Mouse (Mus musculus): Measurements from ENCODE around the gene Rnf19b. TPM values are rescaled to one million over a fixed set of nuclear protein-coding genes. Genes with fewer than 3 reads are reported as not detected.

The Rnf19b gene
- polyA plus RNA-seq, 1 experiment from 2014 or later, result 9.1 TPM

GRCm38 (mm10) chr4:129023884-129024283 lies 34.2 kb upstream of the Rnf19b start:
- Histone ChIP-seq H3K4me3 (no peak overlapping the region), H3K27ac (no peak overlapping the region), H3K36me3 (no peaks in the 10 kb centered on the region), H3K9me3 (replicated peaks) (no peaks in the 10 kb centered on the region), H3K4me1 (no peaks in the 10 kb centered on the region), H3K27me3 (ENCODE audit: low read depth, poor library complexity, severe bottlenecking) (no peaks in the 10 kb centered on the region)
- WGBS, result 86% methylated on average over 6 of the region's 6 CpGs
- DNase-seq (ENCODE audit: low spot score), result no peak

- Histone ChIP-seq H3K4me1 (no peaks in the 10 kb centered on the region), H3K36me3 (no peaks in the 10 kb centered on the region), H3K9me3 (replicated peaks) (no peaks in the 10 kb centered on the region), H3K27ac (no peak overlapping the region), H3K4me3 (no peak overlapping the region), H3K27me3 (ENCODE audit: low read depth, poor library complexity, severe bottlenecking) (no peaks in the 10 kb centered on the region)
- WGBS, result 80% methylated on average over 6 of the region's 6 CpGs
- DNase-seq (ENCODE audit: low spot score), result no peak
Observed at GRCm38 (mm10) chr4:129024775-129025174, 33.3 kb upstream of the Rnf19b start.

GRCm38 (mm10) chr4:129025707-129026106 lies 32.4 kb upstream of the Rnf19b start:
- no peaks in the 10 kb centered on the region for H3K9me3 ChIP-seq (replicated peaks)
- no peaks in the 10 kb centered on the region for H3K27me3 ChIP-seq (ENCODE audit: low read depth, poor library complexity, severe bottlenecking)
- H3K27ac ChIP-seq, result no peak overlapping the region
- H3K36me3 ChIP-seq, result no peaks in the 10 kb centered on the region
- H3K4me3 ChIP-seq, result no peak overlapping the region
- DNase-seq (ENCODE audit: low spot score), result no peak
- WGBS, result 88% methylated on average over 3 of the region's 3 CpGs
- no peaks in the 10 kb centered on the region for H3K4me1 ChIP-seq

DNA sequence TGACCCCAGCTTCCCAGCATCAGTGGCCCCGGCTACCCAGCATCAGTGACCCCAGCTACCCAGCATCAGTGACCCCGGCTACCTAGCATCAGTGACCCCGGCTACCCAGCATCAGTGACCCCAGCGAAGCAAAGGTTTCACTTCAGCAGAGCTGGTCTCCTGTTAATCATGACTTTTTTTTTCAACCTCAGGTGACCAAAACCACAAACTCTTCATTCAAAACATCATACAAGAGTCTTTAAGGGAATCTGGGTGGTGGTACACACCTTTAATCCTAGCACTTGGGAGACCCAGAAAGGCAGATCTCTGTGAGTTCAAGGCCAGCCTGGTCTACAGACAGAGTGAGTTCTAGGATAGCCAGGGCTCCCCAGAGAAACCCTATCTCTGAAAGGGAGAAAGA lies 27.3 kb upstream of the Rnf19b start:
- Histone ChIP-seq H3K9me3 (replicated peaks) (no peaks in the 10 kb centered on the region), H3K36me3 (no peaks in the 10 kb centered on the region), H3K4me1 (peaks cover 24% of the 10 kb centered on the region), H3K27me3 (ENCODE audit: low read depth, poor library complexity, severe bottlenecking) (peaks cover 8% of the 10 kb centered on the region; the same call in 1 of the 2 replicates), H3K27ac (no peak overlapping the region), H3K4me3 (no peak overlapping the region)
- WGBS, result 92% methylated on average over 4 of the region's 4 CpGs
- no peak for DNase-seq (ENCODE audit: low spot score)

DNA sequence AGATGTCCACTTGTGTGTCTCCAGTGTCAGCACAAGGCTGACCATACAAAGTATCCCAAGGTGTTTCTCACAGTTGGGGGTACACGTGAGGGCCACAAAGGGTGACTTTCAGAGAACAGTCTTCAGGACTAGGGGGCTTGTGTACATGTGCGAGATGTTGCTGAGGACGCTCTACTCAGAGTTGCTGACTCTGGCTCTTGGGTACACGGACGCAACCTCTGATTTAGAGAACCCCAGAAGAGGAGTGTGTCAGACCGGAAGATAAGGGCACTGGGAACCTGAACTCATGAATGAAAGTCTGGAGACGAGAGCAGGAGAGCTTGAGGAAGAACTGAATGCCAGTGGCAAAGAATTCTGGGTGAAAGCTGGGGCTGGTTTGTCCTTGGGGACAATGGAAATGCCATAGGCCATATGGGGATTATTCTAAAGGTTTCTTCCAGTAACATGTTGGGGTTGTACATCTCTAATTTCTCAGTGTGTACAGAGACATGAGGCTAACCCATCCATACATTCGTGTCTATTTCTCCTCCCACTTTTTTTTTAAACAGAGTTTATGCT lies 26.6 kb upstream of the Rnf19b start:
- Histone ChIP-seq H3K27me3 (ENCODE audit: low read depth, poor library complexity, severe bottlenecking) (peaks cover 11% of the 10 kb centered on the region; the same call in 1 of the 2 replicates), H3K36me3 (no peaks in the 10 kb centered on the region), H3K4me1 (peaks cover 27% of the 10 kb centered on the region), H3K9me3 (replicated peaks) (no peaks in the 10 kb centered on the region), H3K4me3 (no peak overlapping the region), H3K27ac (no peak overlapping the region)
- WGBS, result 87% methylated on average over 8 of the region's 8 CpGs
- DNase-seq (ENCODE audit: low spot score), result no peak

GRCm38 (mm10) chr4:129032133-129032962 lies 25.7 kb upstream of the Rnf19b start:
- Histone ChIP-seq H3K36me3 (no peaks in the 10 kb centered on the region), H3K4me1 (peaks cover 27% of the 10 kb centered on the region), H3K27ac (no peak overlapping the region), H3K27me3 (ENCODE audit: low read depth, poor library complexity, severe bottlenecking) (peaks cover 11% of the 10 kb centered on the region; the same call in 1 of the 2 replicates), H3K4me3 (no peak overlapping the region), H3K9me3 (replicated peaks) (no peaks in the 10 kb centered on the region)
- DNase-seq (ENCODE audit: low spot score), result no peak
- 81% methylated on average over 11 of the region's 11 CpGs for whole genome bisulfite sequencing

GRCm38 (mm10) chr4:129032963-129033951 lies 24.8 kb upstream of the Rnf19b start:
- Histone ChIP-seq H3K9me3 (replicated peaks) (no peaks in the 10 kb centered on the region), H3K27ac (peak overlapping the region; percentile 54; the same call in 1 of the 2 replicates), H3K27me3 (ENCODE audit: low read depth, poor library complexity, severe bottlenecking) (peaks cover 11% of the 10 kb centered on the region; the same call in 1 of the 2 replicates), H3K4me3 (peak overlapping the region; percentile 21), H3K36me3 (no peaks in the 10 kb centered on the region), H3K4me1 (peaks cover 27% of the 10 kb centered on the region)
- 27% methylated on average over 17 of the region's 17 CpGs for WGBS
- peak; percentile 49 for DNase-seq (ENCODE audit: low spot score)

DNA sequence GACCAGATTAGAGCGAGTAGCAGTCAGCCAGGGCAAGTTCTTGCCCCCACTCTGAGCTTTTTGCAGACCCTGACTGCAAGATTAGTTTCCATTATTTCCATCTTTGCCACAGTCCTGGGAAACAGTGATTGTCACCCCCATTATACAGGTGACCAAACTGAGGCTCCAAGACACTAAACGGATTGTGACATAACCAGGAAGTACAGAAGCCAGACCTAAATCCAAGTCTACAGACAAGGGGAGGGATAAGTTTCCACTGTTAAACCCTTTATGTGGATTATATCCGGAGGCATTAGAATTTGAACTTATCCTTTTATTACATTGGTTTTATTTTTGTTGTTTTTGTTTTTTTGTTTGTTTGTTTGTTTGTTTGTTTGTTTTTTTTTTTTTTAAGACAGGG lies 23.8 kb upstream of the Rnf19b start:
- Histone ChIP-seq H3K4me3 (no peak overlapping the region), H3K4me1 (peaks cover 27% of the 10 kb centered on the region), H3K36me3 (no peaks in the 10 kb centered on the region), H3K9me3 (replicated peaks) (no peaks in the 10 kb centered on the region), H3K27me3 (ENCODE audit: low read depth, poor library complexity, severe bottlenecking) (peaks cover 11% of the 10 kb centered on the region; the same call in 1 of the 2 replicates), H3K27ac (no peak overlapping the region)
- no peak for DNase-seq (ENCODE audit: low spot score)
- 94% methylated on average over 3 of the region's 3 CpGs for WGBS

- Histone ChIP-seq H3K27me3 (ENCODE audit: low read depth, poor library complexity, severe bottlenecking) (peaks cover 11% of the 10 kb centered on the region; the same call in 1 of the 2 replicates), H3K4me3 (no peak overlapping the region), H3K27ac (no peak overlapping the region), H3K9me3 (replicated peaks) (no peaks in the 10 kb centered on the region), H3K36me3 (no peaks in the 10 kb centered on the region), H3K4me1 (peaks cover 27% of the 10 kb centered on the region)
- DNase-seq (ENCODE audit: low spot score), result no peak
- 55% methylated on average over 13 of the region's 13 CpGs for WGBS
Observed at GRCm38 (mm10) chr4:129034706-129035660, 23.1 kb upstream of the Rnf19b start.

DNA sequence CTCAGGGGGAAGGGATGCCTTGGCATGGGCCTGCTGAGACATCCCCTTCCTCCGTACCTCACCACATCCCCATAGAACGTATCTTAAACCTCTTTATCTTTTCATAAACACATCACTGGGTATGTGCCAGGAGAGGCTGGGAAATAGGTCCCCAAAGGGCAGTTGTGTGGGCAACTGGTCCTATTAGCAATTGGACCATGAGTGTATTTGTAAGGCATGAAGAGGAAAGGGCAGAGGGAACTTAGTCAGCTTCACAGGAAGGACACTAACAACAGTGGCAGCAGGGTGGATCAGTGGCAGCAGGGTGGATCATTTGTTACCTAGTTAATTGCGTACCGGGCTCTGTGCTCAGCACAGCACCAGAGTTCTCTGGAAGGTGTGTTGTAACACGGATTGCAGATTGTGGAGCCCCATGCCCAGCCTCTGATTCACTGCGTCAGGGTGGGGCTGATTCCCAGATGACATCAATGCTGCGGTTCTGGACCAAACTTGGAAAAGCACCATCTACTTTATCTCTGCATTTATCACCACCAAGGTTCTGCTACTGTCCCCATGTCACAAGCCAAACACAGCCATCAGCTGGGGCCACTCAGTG lies 22.1 kb upstream of the Rnf19b start:
- peaks cover 27% of the 10 kb centered on the region for H3K4me1 ChIP-seq
- no peak for DNase-seq (ENCODE audit: low spot score)
- no peak overlapping the region for H3K4me3 ChIP-seq
- H3K27ac ChIP-seq, result no peak overlapping the region
- WGBS, result 70% methylated on average over 7 of the region's 7 CpGs
- no peaks in the 10 kb centered on the region for H3K36me3 ChIP-seq
- H3K27me3 ChIP-seq (ENCODE audit: low read depth, poor library complexity, severe bottlenecking), result peaks cover 11% of the 10 kb centered on the region; the same call in 1 of the 2 replicates
- H3K9me3 ChIP-seq (replicated peaks), result no peaks in the 10 kb centered on the region

- 18% methylated on average over 15 of the region's 15 CpGs for WGBS
- Histone ChIP-seq H3K4me3 (peak overlapping the region; percentile 73), H3K9me3 (replicated peaks) (no peaks in the 10 kb centered on the region), H3K27ac (peak overlapping the region; percentile 86), H3K36me3 (no peaks in the 10 kb centered on the region), H3K4me1 (peaks cover 31% of the 10 kb centered on the region), H3K27me3 (ENCODE audit: low read depth, poor library complexity, severe bottlenecking) (peaks cover 73% of the 10 kb centered on the region)
- DNase-seq (ENCODE audit: low spot score), result no peak
Observed at GRCm38 (mm10) chr4:129047721-129048421, 10.2 kb upstream of the Rnf19b start.
